Mouse (Mus musculus) midbrain, embryonic 14.5 days (tissue): ENCODE measurements at regions not wholly inside any gene's neighbourhood (a gene's known extent, or its start where the extent isn't known, plus 50 kb on each side); places are given as distances from the start of the nearest gene placed in this dataset.

Source experiments
- ATAC-seq: fragments of 200-750 bp; cut with Nextera tagmentation; 2 replicates; pipeline ENCODE4 v1.8.0; 2017; ENCODE audit warnings: moderate number of reproducible peaks, moderate library complexity; ENCODE audit not compliant: low FRiP score, low TSS enrichment
- DNase-seq: peaks from one replicate; pipeline ENCODE4 v3.0.0-alpha.2; 2015
- H3K27ac ChIP-seq: fragments of 300-500 bp; sonication (generic); replicated peaks from 2 replicates; pipeline ENCODE4 v1.5.1; 2014; ENCODE audit warnings: mild to moderate bottlenecking, low read depth, low read length, moderate library complexity
- H3K27me3 ChIP-seq: fragments of 300-500 bp; sonication (generic); 2 replicates; pipeline ENCODE4 v1.6.1; 2014; ENCODE audit warnings: low read length, control low read depth, mixed read lengths; ENCODE audit not compliant: control insufficient read depth, insufficient read depth
- H3K36me3 ChIP-seq: fragments of 300-500 bp; sonication (generic); 2 replicates; pipeline ENCODE4 v1.6.1; 2014; ENCODE audit warnings: low read length, control low read depth; ENCODE audit not compliant: control insufficient read depth, insufficient read depth
- H3K4me1 ChIP-seq: fragments of 300-500 bp; sonication (generic); 2 replicates; pipeline ENCODE4 v1.6.1; 2014; ENCODE audit warnings: mild to moderate bottlenecking, antibody characterized with exemption, low read length, control low read depth; ENCODE audit not compliant: control insufficient read depth, insufficient read depth
- H3K4me2 ChIP-seq: fragments of 300-500 bp; sonication (generic); 2 replicates; pipeline ENCODE4 v1.6.1; 2014; ENCODE audit warnings: mild to moderate bottlenecking, low read length, moderate library complexity
- H3K4me3 ChIP-seq: fragments of 300-500 bp; sonication (generic); replicated peaks from 2 replicates; pipeline ENCODE4 v1.5.1; 2014; ENCODE audit warnings: low read depth, low read length
- H3K9ac ChIP-seq: fragments of 300-500 bp; sonication (generic); replicated peaks from 2 replicates; pipeline ENCODE4 v1.6.1; 2014; ENCODE audit warnings: mild to moderate bottlenecking, low read length, moderate library complexity
- H3K9me3 ChIP-seq: fragments of 300-500 bp; sonication (generic); 2 replicates; pipeline ENCODE4 v1.6.1; 2016; ENCODE audit warnings: low read length, control low read depth, mixed read lengths; ENCODE audit not compliant: control insufficient read depth
- WGBS: fragments of 180-500 bp; shearing (Covaris S2); extraction: QIAGEN DNeasy Blood & Tissue Kit; methylation state at CpG from one replicate; pipeline ENCODE4 v1.1.7; 2014; 5-methylcytosine and 5-hydroxymethylcytosine counted together

GRCm38 (mm10) chrX:166749055-166749679, 163.6 kb upstream of the Egfl6 start:
- no peaks in the 10 kb centered on the region for H3K27me3 ChIP-seq
- ATAC-seq (peak; percentile 66; the same call in 1 of the 2 replicates), DNase-seq (peak; percentile 69)
- no peak overlapping the region for H3K4me3 ChIP-seq
- no peaks in the 10 kb centered on the region for H3K36me3 ChIP-seq
- H3K27ac ChIP-seq = 0 out of 2 replicates have a peak overlapping the region, but pooled peaks have one; percentile 49
- no peaks in the 10 kb centered on the region for H3K9me3 ChIP-seq
- 47% methylated on average over 8 of the region's 8 CpGs for WGBS
- no peaks in the 10 kb centered on the region for H3K4me1 ChIP-seq
- H3K4me2 ChIP-seq = 0 out of 2 replicates have a peak overlapping the region, but pooled peaks have one; percentile 8
- no peak overlapping the region for H3K9ac ChIP-seq

- DNase-seq (no peak), ATAC-seq (no peak)
- Histone ChIP-seq H3K4me2 (no peak overlapping the region), H3K4me1 (no peaks in the 10 kb centered on the region), H3K4me3 (no peak overlapping the region), H3K27me3 (no peaks in the 10 kb centered on the region), H3K36me3 (no peaks in the 10 kb centered on the region), H3K9ac (no peak overlapping the region), H3K9me3 (no peaks in the 10 kb centered on the region), H3K27ac (no peak overlapping the region)
- 83% methylated on average over 2 of the region's 2 CpGs for WGBS
These were observed 145.8 kb upstream of the Egfl6 start for GRCm38 (mm10) chrX:166731354-166731753.

GRCm38 (mm10) chrX:166728622-166728928, 143.1 kb upstream of the Egfl6 start:
- DNase-seq = no peak
- Histone ChIP-seq H3K27me3 (no peaks in the 10 kb centered on the region), H3K27ac (no peak overlapping the region), H3K9ac (no peak overlapping the region), H3K4me1 (no peaks in the 10 kb centered on the region), H3K36me3 (no peaks in the 10 kb centered on the region), H3K9me3 (no peaks in the 10 kb centered on the region), H3K4me2 (no peak overlapping the region), H3K4me3 (no peak overlapping the region)
- 34% methylated on average over 2 of the region's 2 CpGs for WGBS
- ATAC-seq = peak; percentile 62; the same call in 1 of the 2 replicates

GRCm38 (mm10) chrX:166727823-166728621, 142.5 kb upstream of the Egfl6 start:
- ATAC-seq (peak; percentile 81; the same call in 1 of the 2 replicates), DNase-seq (peak; percentile 61)
- no peaks in the 10 kb centered on the region for H3K36me3 ChIP-seq
- no peak overlapping the region for H3K4me2 ChIP-seq
- H3K9ac ChIP-seq = no peak overlapping the region
- no peaks in the 10 kb centered on the region for H3K4me1 ChIP-seq
- H3K27ac ChIP-seq = no peak overlapping the region
- no peaks in the 10 kb centered on the region for H3K27me3 ChIP-seq
- 24% methylated on average over 7 of the region's 7 CpGs for WGBS
- H3K4me3 ChIP-seq = no peak overlapping the region
- no peaks in the 10 kb centered on the region for H3K9me3 ChIP-seq

- no peak for DNase-seq
- no peak for ATAC-seq
- Histone ChIP-seq H3K36me3 (no peaks in the 10 kb centered on the region), H3K27ac (no peak overlapping the region), H3K9me3 (no peaks in the 10 kb centered on the region), H3K4me3 (no peak overlapping the region), H3K27me3 (no peaks in the 10 kb centered on the region), H3K9ac (no peak overlapping the region), H3K4me2 (no peak overlapping the region), H3K4me1 (no peaks in the 10 kb centered on the region)
- 59% methylated on average over 6 of the region's 6 CpGs for WGBS
These were observed 140.4 kb upstream of the Egfl6 start for GRCm38 (mm10) chrX:166725761-166726503.

- no peaks in the 10 kb centered on the region for H3K4me1 ChIP-seq
- H3K27me3 ChIP-seq = no peaks in the 10 kb centered on the region
- H3K4me2 ChIP-seq = no peak overlapping the region
- no peak for DNase-seq
- no peaks in the 10 kb centered on the region for H3K36me3 ChIP-seq
- no peak overlapping the region for H3K27ac ChIP-seq
- no peak overlapping the region for H3K9ac ChIP-seq
- no peak for ATAC-seq
- H3K4me3 ChIP-seq = no peak overlapping the region
- no peaks in the 10 kb centered on the region for H3K9me3 ChIP-seq
These were observed 132.6 kb upstream of the Egfl6 start for GRCm38 (mm10) chrX:166718075-166718474.

- Histone ChIP-seq H3K27ac (no peak overlapping the region), H3K9ac (no peak overlapping the region), H3K36me3 (no peaks in the 10 kb centered on the region), H3K4me3 (no peak overlapping the region), H3K4me1 (no peaks in the 10 kb centered on the region), H3K9me3 (no peaks in the 10 kb centered on the region), H3K27me3 (no peaks in the 10 kb centered on the region), H3K4me2 (no peak overlapping the region)
- ATAC-seq (no peak), DNase-seq (no peak)
- 79% methylated on average over 2 of the region's 2 CpGs for WGBS
These were observed 123.8 kb upstream of the Egfl6 start for GRCm38 (mm10) chrX:166709306-166709705.

GRCm38 (mm10) chrX:166708106-166708505, 122.6 kb upstream of the Egfl6 start:
- H3K4me1 ChIP-seq = no peaks in the 10 kb centered on the region
- H3K36me3 ChIP-seq = no peaks in the 10 kb centered on the region
- WGBS = 90% methylated on average over 1 of the region's 1 CpGs
- no peak overlapping the region for H3K9ac ChIP-seq
- H3K9me3 ChIP-seq = no peaks in the 10 kb centered on the region
- DNase-seq (no peak), ATAC-seq (no peak)
- no peak overlapping the region for H3K4me3 ChIP-seq
- no peak overlapping the region for H3K4me2 ChIP-seq
- H3K27me3 ChIP-seq = no peaks in the 10 kb centered on the region
- no peak overlapping the region for H3K27ac ChIP-seq
